Mouse (Mus musculus) MEL (cell line): ENCODE data around the gene Ppp1r11. TPM values are rescaled to one million over a fixed set of nuclear protein-coding genes. Genes with fewer than 3 reads are reported as not detected.

Experiments used
- DNase-seq: peaks from one replicate; pipeline ENCODE4 v3.0.0; 2011; ENCODE audit warnings: low read depth, low spot score
- H3K27ac ChIP-seq: 2 replicates; pipeline ENCODE4 v1.5.1; 2012; ENCODE audit warnings: low read depth, mild to moderate bottlenecking, control low read depth, low read length, moderate library complexity; ENCODE audit not compliant: control insufficient read depth
- H3K27me3 ChIP-seq, 2 experiments: fragments of 150-350 bp in 1 of 2; sonication (generic) in 1 of 2; 2 replicates each; pipeline ENCODE4 v1.6.1; 2012; ENCODE audit warnings: low read length in 2 of 2, mild to moderate bottlenecking in 2 of 2, improper control_type of control experiment in 1 of 2, moderate library complexity in 1 of 2; ENCODE audit not compliant: insufficient read depth in 2 of 2, control insufficient read depth in 1 of 2
- H3K36me3 ChIP-seq, 2 experiments: 2 replicates each; pipeline ENCODE4 v1.6.1; 2012 to 2014; ENCODE audit warnings: low read length in 2 of 2, improper control_type of control experiment in 1 of 2, inconsistent platforms in 1 of 2, mild to moderate bottlenecking in 1 of 2; ENCODE audit not compliant: insufficient read depth in 2 of 2, control insufficient read depth in 1 of 2
- H3K4me1 ChIP-seq, 2 experiments: fragments of 150-350 bp in 1 of 2; sonication (generic) in 1 of 2; 2 replicates each; pipeline ENCODE4 v1.6.1; 2012; ENCODE audit warnings: low read length in 2 of 2, improper control_type of control experiment in 1 of 2, mild to moderate bottlenecking in 1 of 2; ENCODE audit not compliant: insufficient read depth in 2 of 2, control insufficient read depth in 1 of 2
- H3K4me3 ChIP-seq, 2 experiments: fragments of 150-350 bp in 1 of 2; sonication (generic) in 1 of 2; 2 replicates each; pipeline ENCODE4 v1.5.1; 2012; ENCODE audit warnings: low read depth in 2 of 2, low read length in 2 of 2, mild to moderate bottlenecking in 2 of 2, moderate library complexity in 2 of 2, control low read depth in 1 of 2, improper control_type of control experiment in 1 of 2; ENCODE audit not compliant: control insufficient read depth in 1 of 2, insufficient read depth in 1 of 2
- H3K79me2 ChIP-seq: 2 replicates; pipeline ENCODE4 v1.6.1; 2012; ENCODE audit warnings: mild to moderate bottlenecking, low read length, moderate library complexity; ENCODE audit not compliant: control insufficient read depth, poor library complexity, insufficient read depth
- H3K9ac ChIP-seq: 2 replicates; pipeline ENCODE4 v1.6.1; 2012; ENCODE audit warnings: low read depth, mild to moderate bottlenecking, control low read depth, low read length, moderate library complexity; ENCODE audit not compliant: control insufficient read depth, poor library complexity, severe bottlenecking
- H3K9me3 ChIP-seq: fragments of 150-350 bp; sonication (generic); replicated peaks from 2 replicates; pipeline ENCODE4 v1.6.1; 2012; ENCODE audit warnings: mild to moderate bottlenecking, low read length, improper control_type of control experiment, moderate library complexity; ENCODE audit not compliant: insufficient read depth
- BHLHE40 ChIP-seq: IDR thresholded peaks from 2 replicates; pipeline ENCODE4 v1.6.1; 2012; ENCODE audit warnings: low read depth, mild to moderate bottlenecking, inconsistent platforms, low read length, improper control_type of control experiment, borderline replicate concordance
- CHD1 ChIP-seq: IDR thresholded peaks from 2 replicates; pipeline ENCODE4 v1.6.1; 2012; ENCODE audit warnings: low read depth, mild to moderate bottlenecking, inconsistent platforms, low read length, improper control_type of control experiment
- CTCF ChIP-seq, 3 experiments: IDR thresholded peaks in 2 of 3; conservative IDR thresholded peaks in 1 of 3; 2 replicates each; pipeline ENCODE4 v1.5.1; 2011 to 2012; ENCODE audit warnings: low read length in 3 of 3, low read depth in 2 of 3, mild to moderate bottlenecking in 2 of 3, improper control_type of control experiment in 1 of 3, inconsistent platforms in 1 of 3, mixed read lengths in 1 of 3, moderate library complexity in 1 of 3; ENCODE audit not compliant: control insufficient read depth in 1 of 3, insufficient read depth in 1 of 3, poor library complexity in 1 of 3, severe bottlenecking in 1 of 3
- E2F4 ChIP-seq: IDR thresholded peaks from 2 replicates; pipeline ENCODE4 v1.6.1; 2011; ENCODE audit warnings: low read depth, low read length, improper control_type of control experiment, borderline replicate concordance
- EP300 ChIP-seq, 2 experiments: IDR thresholded peaks; 2 replicates each; pipeline ENCODE4 v1.6.1; 2011; ENCODE audit warnings: improper control_type of control experiment in 2 of 2, low read length in 2 of 2, low read depth in 1 of 2, mild to moderate bottlenecking in 1 of 2
- GABPA ChIP-seq: IDR thresholded peaks from 2 replicates; pipeline ENCODE4 v1.6.1; 2012; ENCODE audit warnings: low read depth, mild to moderate bottlenecking, inconsistent platforms, low read length, improper control_type of control experiment, moderate library complexity
- MAZ ChIP-seq: IDR thresholded peaks from 2 replicates; pipeline ENCODE4 v1.6.1; 2012; ENCODE audit warnings: low read depth, mild to moderate bottlenecking, inconsistent platforms, low read length, improper control_type of control experiment
- MXI1 ChIP-seq: IDR thresholded peaks from 2 replicates; pipeline ENCODE4 v1.6.1; 2011; ENCODE audit warnings: mild to moderate bottlenecking, low read depth, low read length, improper control_type of control experiment
- NELFE ChIP-seq: IDR thresholded peaks from 2 replicates; pipeline ENCODE4 v1.6.1; 2011; ENCODE audit warnings: low read depth, low read length, improper control_type of control experiment
- NRF1 ChIP-seq: IDR thresholded peaks from 2 replicates; pipeline ENCODE4 v1.6.1; 2014; ENCODE audit warnings: low read depth, mild to moderate bottlenecking, inconsistent platforms, low read length, improper control_type of control experiment, moderate library complexity; ENCODE audit not compliant: poor library complexity, insufficient read depth, severe bottlenecking
- POLR2A ChIP-seq, 2 experiments: IDR thresholded peaks; 2 replicates each; pipeline ENCODE4 v1.6.1; 2011 to 2012; ENCODE audit warnings: low read length in 2 of 2, mild to moderate bottlenecking in 2 of 2, control low read depth in 1 of 2, improper control_type of control experiment in 1 of 2, low read depth in 1 of 2, moderate library complexity in 1 of 2; ENCODE audit not compliant: control insufficient read depth in 1 of 2, insufficient read depth in 1 of 2, poor library complexity in 1 of 2
- RCOR1 ChIP-seq: IDR thresholded peaks from 2 replicates; pipeline ENCODE4 v1.6.1; 2012; ENCODE audit warnings: low read depth, mild to moderate bottlenecking, inconsistent platforms, low read length, improper control_type of control experiment
- SMC3 ChIP-seq: IDR thresholded peaks from 2 replicates; pipeline ENCODE4 v1.6.1; 2011; ENCODE audit warnings: low read depth, low read length, improper control_type of control experiment
- UBTF ChIP-seq: IDR thresholded peaks from 2 replicates; pipeline ENCODE4 v1.6.1; 2012; ENCODE audit warnings: low read depth, mild to moderate bottlenecking, inconsistent platforms, low read length, improper control_type of control experiment, moderate library complexity, borderline replicate concordance; ENCODE audit not compliant: insufficient read depth
- USF2 ChIP-seq, 2 experiments: IDR thresholded peaks; 2 replicates each; pipeline ENCODE4 v1.6.1; 2011 to 2012; ENCODE audit warnings: improper control_type of control experiment in 2 of 2, low read length in 2 of 2, borderline replicate concordance in 1 of 2, inconsistent platforms in 1 of 2, low read depth in 1 of 2, mild to moderate bottlenecking in 1 of 2; ENCODE audit not compliant: insufficient read depth in 1 of 2
- ZC3H11A ChIP-seq: IDR thresholded peaks from 2 replicates; pipeline ENCODE4 v1.6.1; 2012; ENCODE audit warnings: low read depth, mild to moderate bottlenecking, inconsistent platforms, low read length, improper control_type of control experiment
- ZMIZ1 ChIP-seq: IDR thresholded peaks from 2 replicates; pipeline ENCODE4 v1.6.1; 2012; ENCODE audit warnings: low read depth, mild to moderate bottlenecking, inconsistent platforms, low read length, improper control_type of control experiment, moderate library complexity
- polyA plus RNA-seq, 2 experiments: library from polyadenylated mRNA; stranded (reverse) in 1 of 2; unstranded in 1 of 2; fragments of >175 nt in 1 of 2; fragments of >200 nt in 1 of 2; gene quantifications; 2 replicates each; pipeline versions ENCODE4 v1.2.1 to v1.2.4; 2012; ENCODE audit warnings: low replicate concordance in 2 of 2, low read depth in 1 of 2; ENCODE audit not compliant: insufficient read length in 2 of 2, insufficient read depth in 1 of 2, missing spikeins in 1 of 2
- total RNA-seq: library from RNA; depleted of rRNA; stranded (reverse); fragments of 300-350 nt; gene quantifications from 2 replicates; pipeline ENCODE4 v1.2.3, GENCODE M21; 2012

Ppp1r11 gene
- total and polyA plus RNA-seq, 3 experiments = 138 to 146 TPM; not detected in 1

- Histone ChIP-seq H3K9ac (no peak overlapping the region), H3K27ac (no peak overlapping the region), H3K9me3 (no peaks in the 10 kb centered on the region), H3K4me1 (0 out of 4 replicates have a peak, but pooled peaks cover 0 to 4% of the 10 kb centered on the region in 2 experiments), H3K79me2 (no peaks in the 10 kb centered on the region), H3K36me3 (no peaks in the 10 kb centered on the region)
- DNase-seq = no peak
- no peak for TF ChIP-seq ZC3H11A
- no peak for TF ChIP-seq CTCF (IDR thresholded peaks at IDR 0.05 in 2 of 3, conservative IDR thresholded peaks at IDR 0.05 in 1 of 3; ENCODE audit: control insufficient read depth in 1 of 3, insufficient read depth in 1 of 3, low read depth in 2 of 3, low read length in 3 of 3, poor library complexity in 1 of 3, severe bottlenecking in 1 of 3)
- no peak for TF ChIP-seq CHD1
- TF ChIP-seq GABPA = no peak
- no peak for TF ChIP-seq USF2 (IDR thresholded peaks at IDR 0.05; ENCODE audit: borderline replicate concordance in 1 of 2, insufficient read depth in 1 of 2, low read depth in 1 of 2, low read length in 2 of 2)
- no peak for TF ChIP-seq ZMIZ1
- no peak for TF ChIP-seq E2F4
- TF ChIP-seq EP300 (IDR thresholded peaks at IDR 0.05; ENCODE audit: low read depth in 1 of 2, low read length in 2 of 2) = no peak
- TF ChIP-seq MXI1 = no peak
- TF ChIP-seq SMC3 = no peak
- TF ChIP-seq MAZ = no peak
- no peak for TF ChIP-seq RCOR1
- TF ChIP-seq BHLHE40 = no peak
- TF ChIP-seq, all 39 proteins: peak for 0
- Histone ChIP-seq H3K27me3 (peaks cover 0 to 5% of the 10 kb centered on the region in 2 experiments; a peak in 3 of 4 replicates), H3K4me3 (no peak overlapping the region)
Observed at GRCm38 (mm10) chr17:36931806-36932205, 19.7 kb downstream of the Ppp1r11 start.

GRCm38 (mm10) chr17:36931130-36931529 is 20.4 kb downstream of the Ppp1r11 start:
- Histone ChIP-seq H3K27me3 (peaks cover 0 to 5% of the 10 kb centered on the region in 2 experiments; a peak in 3 of 4 replicates), H3K36me3 (no peaks in the 10 kb centered on the region), H3K9me3 (no peaks in the 10 kb centered on the region), H3K79me2 (no peaks in the 10 kb centered on the region), H3K4me1 (0 out of 4 replicates have a peak, but pooled peaks cover 0 to 4% of the 10 kb centered on the region in 2 experiments), H3K27ac (no peak overlapping the region), H3K4me3 (no peak overlapping the region), H3K9ac (no peak overlapping the region)
- TF ChIP-seq NRF1 (no peak), GABPA (no peak), POLR2A (IDR thresholded peaks at IDR 0.05; ENCODE audit: control insufficient read depth in 1 of 2, insufficient read depth in 1 of 2, low read depth in 1 of 2, low read length in 2 of 2, poor library complexity in 1 of 2) (no peak), UBTF (no peak), NELFE (no peak)
- no peak for DNase-seq
